Mouse (Mus musculus): ENCODE measurements around the gene Atp8b5. TPM values are rescaled to one million over a fixed set of nuclear protein-coding genes. Genes with fewer than 3 reads are reported as not detected.
A peak's percentile ranks its signal among the peaks of the same experiment; 100 is the strongest.

The Atp8b5 gene
- polyA plus RNA-seq, 1 experiment from 2014 or later = 0.57 TPM

DNA sequence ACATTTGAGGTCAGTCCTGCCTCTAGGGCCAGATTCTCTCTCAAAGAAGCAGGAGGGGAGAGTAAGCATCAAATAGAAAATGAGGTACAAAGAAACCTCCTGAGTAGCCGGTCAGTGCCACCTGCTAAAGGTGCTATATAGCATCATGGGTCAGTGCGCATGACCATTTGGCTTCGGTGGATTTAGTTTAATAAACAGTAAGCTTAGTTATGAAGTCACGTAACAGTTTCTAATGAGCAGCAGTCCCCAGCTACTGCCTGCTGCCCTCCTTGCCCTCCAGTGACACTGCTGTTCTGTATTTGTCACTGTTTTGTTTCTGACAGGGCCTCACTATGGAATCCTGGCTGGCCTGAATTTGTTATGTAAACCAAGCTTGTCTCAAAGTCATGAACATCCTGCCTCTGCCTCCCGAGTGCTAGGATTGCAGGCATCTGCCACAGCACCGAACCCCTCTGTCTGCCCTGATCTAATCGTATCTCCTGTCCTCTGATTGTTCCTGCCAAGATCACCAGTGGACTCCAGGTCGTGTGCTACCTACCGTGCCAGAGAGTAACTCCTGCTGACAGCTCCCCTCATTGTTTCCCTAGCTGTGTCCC is 123.0 kb downstream of the Atp8b5 start:
- WGBS = 72% methylated on average over 9 of the region's 9 CpGs
- Histone ChIP-seq H3K27ac (replicated peaks) (no peak overlapping the region), H3K4me3 (no peak overlapping the region), H3K9me3 (replicated peaks) (no peaks in the 10 kb centered on the region), H3K27me3 (ENCODE audit: low read depth, poor library complexity, severe bottlenecking) (no peaks in the 10 kb centered on the region), H3K4me1 (peaks cover 8% of the 10 kb centered on the region; the same call in 1 of the 2 replicates), H3K36me3 (no peaks in the 10 kb centered on the region)
- DNase-seq (ENCODE audit: low spot score) = no peak

DNA sequence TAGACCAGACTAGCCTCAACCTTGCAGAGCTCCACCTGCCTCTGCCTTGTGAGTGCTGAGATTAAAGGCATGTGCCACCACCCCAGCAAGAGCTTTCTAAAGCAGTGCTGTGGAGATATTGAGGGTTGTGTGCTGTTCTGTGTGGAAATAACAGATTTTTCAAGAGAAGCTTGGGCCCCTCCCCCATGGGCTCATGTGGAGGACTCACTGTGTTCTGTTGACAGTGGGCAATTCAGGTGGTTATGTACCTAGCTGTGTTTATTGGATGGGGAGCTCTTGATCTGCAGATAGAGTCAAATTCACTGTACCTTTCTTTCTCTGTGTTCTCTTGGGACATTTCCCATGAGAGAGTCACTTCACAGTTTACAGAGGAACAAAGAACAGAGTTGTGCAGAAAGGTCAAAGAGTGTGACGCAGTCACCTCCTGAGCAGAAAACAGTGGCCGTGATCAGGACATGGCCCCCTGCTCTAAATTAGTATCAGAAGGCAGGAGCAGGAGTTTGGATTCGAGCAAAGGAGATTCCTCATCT is 124.6 kb downstream of the Atp8b5 start:
- Histone ChIP-seq H3K27me3 (ENCODE audit: low read depth, poor library complexity, severe bottlenecking) (no peaks in the 10 kb centered on the region), H3K27ac (replicated peaks) (no peak overlapping the region), H3K9me3 (replicated peaks) (no peaks in the 10 kb centered on the region), H3K4me1 (peaks cover 8% of the 10 kb centered on the region; the same call in 1 of the 2 replicates), H3K36me3 (no peaks in the 10 kb centered on the region), H3K4me3 (no peak overlapping the region)
- 82% methylated on average over 3 of the region's 3 CpGs for WGBS
- no peak for DNase-seq (ENCODE audit: low spot score)

- Histone ChIP-seq H3K9me3 (replicated peaks) (no peaks in the 10 kb centered on the region), H3K27ac (replicated peaks) (peak overlapping the region; percentile 46), H3K27me3 (ENCODE audit: low read depth, poor library complexity, severe bottlenecking) (no peaks in the 10 kb centered on the region), H3K4me3 (no peak overlapping the region), H3K36me3 (no peaks in the 10 kb centered on the region), H3K4me1 (peaks cover 23% of the 10 kb centered on the region)
- DNase-seq (ENCODE audit: low spot score) = no peak
- WGBS = 65% methylated on average over 15 of the region's 15 CpGs
Observed at GRCm38 (mm10) chr4:43394345-43394891, 127.5 kb downstream of the Atp8b5 start.

GRCm38 (mm10) chr4:43395147-43395546 is 128.2 kb downstream of the Atp8b5 start:
- 91% methylated on average over 5 of the region's 5 CpGs for WGBS
- Histone ChIP-seq H3K4me1 (peaks cover 24% of the 10 kb centered on the region), H3K27me3 (ENCODE audit: low read depth, poor library complexity, severe bottlenecking) (no peaks in the 10 kb centered on the region)

DNA sequence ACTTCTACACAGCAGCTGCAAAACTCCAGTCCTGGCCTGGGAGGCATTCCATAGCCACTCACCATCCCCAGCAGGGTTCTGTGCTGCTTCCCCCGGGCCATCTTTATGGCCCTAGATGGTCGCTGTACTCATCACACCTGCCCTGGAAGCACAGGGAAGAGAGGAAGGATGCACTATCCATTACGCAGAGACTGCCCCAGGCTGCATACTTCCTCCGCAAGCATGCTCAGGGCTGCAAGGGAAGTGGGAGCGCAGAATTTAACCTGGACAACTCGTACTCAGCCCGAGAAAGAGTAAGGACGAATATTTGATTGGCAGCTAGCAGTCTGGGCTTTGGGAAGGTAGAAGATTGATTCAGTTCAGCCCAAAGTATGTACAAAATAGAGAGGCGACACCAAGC is 128.9 kb downstream of the Atp8b5 start:
- Histone ChIP-seq H3K4me1 (peaks cover 31% of the 10 kb centered on the region), H3K27ac (replicated peaks) (no peak overlapping the region), H3K9me3 (replicated peaks) (no peaks in the 10 kb centered on the region), H3K27me3 (ENCODE audit: low read depth, poor library complexity, severe bottlenecking) (no peaks in the 10 kb centered on the region), H3K4me3 (no peak overlapping the region), H3K36me3 (no peaks in the 10 kb centered on the region)
- WGBS = 79% methylated on average over 9 of the region's 9 CpGs
- no peak for DNase-seq (ENCODE audit: low spot score)

More at GRCm38 (mm10) chr4:43395147-43395546, 128.2 kb downstream of the Atp8b5 start:
- DNase-seq (ENCODE audit: low spot score) = no peak
- Histone ChIP-seq H3K36me3 (no peaks in the 10 kb centered on the region), H3K4me3 (no peak overlapping the region), H3K9me3 (replicated peaks) (no peaks in the 10 kb centered on the region), H3K27ac (replicated peaks) (peak overlapping the region; percentile 46; the same call in 1 of the 2 replicates)

DNA sequence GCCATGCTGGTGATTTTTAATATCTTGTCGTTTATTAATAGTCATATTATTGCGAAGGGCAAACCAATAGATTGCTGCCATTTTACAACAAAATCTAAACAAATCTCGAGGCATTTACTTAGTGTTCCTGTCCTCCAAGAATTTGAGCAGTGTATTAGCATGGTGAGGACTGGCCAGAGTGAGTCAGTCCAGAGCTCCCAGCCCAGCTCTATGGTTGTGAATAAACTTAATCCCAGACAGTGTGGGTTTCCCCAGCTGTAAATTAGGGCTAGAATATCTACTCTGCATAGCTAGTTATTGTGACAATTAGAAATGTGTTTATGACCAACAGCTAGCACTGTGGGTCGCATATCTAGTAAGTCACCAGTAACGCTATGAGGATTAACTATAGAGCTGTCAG is 129.4 kb downstream of the Atp8b5 start:
- DNase-seq (ENCODE audit: low spot score) = no peak
- 87% methylated on average over 5 of the region's 5 CpGs for WGBS
- Histone ChIP-seq H3K4me3 (no peak overlapping the region), H3K27ac (replicated peaks) (no peak overlapping the region), H3K36me3 (no peaks in the 10 kb centered on the region), H3K27me3 (ENCODE audit: low read depth, poor library complexity, severe bottlenecking) (no peaks in the 10 kb centered on the region), H3K4me1 (peaks cover 36% of the 10 kb centered on the region), H3K9me3 (replicated peaks) (no peaks in the 10 kb centered on the region)

DNA sequence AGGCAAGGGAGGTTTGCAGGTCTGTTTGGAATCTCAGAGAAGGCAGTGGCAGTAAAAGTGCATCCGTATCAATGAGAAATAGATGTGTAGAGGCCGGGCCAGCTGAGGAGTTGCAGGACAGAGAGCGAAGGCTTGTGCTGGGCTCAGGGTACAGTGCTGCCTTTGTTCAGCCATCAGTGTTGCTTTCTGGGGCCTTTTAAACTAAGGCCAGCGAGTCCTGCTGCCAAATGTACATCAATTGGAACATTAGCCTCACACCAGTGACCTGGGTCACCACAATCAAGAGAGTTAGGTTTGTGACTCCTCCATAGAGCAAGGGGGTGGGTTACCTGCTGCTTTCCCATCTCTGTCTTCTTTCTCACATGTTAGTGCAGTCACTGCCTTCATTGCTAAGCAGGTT is 131.1 kb downstream of the Atp8b5 start:
- Histone ChIP-seq H3K4me3 (no peak overlapping the region), H3K27me3 (ENCODE audit: low read depth, poor library complexity, severe bottlenecking) (no peaks in the 10 kb centered on the region), H3K27ac (replicated peaks) (no peak overlapping the region), H3K9me3 (replicated peaks) (no peaks in the 10 kb centered on the region), H3K36me3 (no peaks in the 10 kb centered on the region), H3K4me1 (peaks cover 39% of the 10 kb centered on the region)
- no peak for DNase-seq (ENCODE audit: low spot score)
- WGBS = 89% methylated on average over 4 of the region's 4 CpGs

GRCm38 (mm10) chr4:43398829-43399331 is 131.9 kb downstream of the Atp8b5 start:
- H3K9me3 ChIP-seq (replicated peaks) = no peaks in the 10 kb centered on the region
- peaks cover 39% of the 10 kb centered on the region for H3K4me1 ChIP-seq
- H3K27ac ChIP-seq (replicated peaks) = 0 out of 2 replicates have a peak overlapping the region, but pooled peaks have one; percentile 46
- WGBS = 77% methylated on average over 17 of the region's 17 CpGs
- H3K36me3 ChIP-seq = no peaks in the 10 kb centered on the region
- no peak for DNase-seq (ENCODE audit: low spot score)
- H3K27me3 ChIP-seq (ENCODE audit: low read depth, poor library complexity, severe bottlenecking) = no peaks in the 10 kb centered on the region
- no peak overlapping the region for H3K4me3 ChIP-seq

DNA sequence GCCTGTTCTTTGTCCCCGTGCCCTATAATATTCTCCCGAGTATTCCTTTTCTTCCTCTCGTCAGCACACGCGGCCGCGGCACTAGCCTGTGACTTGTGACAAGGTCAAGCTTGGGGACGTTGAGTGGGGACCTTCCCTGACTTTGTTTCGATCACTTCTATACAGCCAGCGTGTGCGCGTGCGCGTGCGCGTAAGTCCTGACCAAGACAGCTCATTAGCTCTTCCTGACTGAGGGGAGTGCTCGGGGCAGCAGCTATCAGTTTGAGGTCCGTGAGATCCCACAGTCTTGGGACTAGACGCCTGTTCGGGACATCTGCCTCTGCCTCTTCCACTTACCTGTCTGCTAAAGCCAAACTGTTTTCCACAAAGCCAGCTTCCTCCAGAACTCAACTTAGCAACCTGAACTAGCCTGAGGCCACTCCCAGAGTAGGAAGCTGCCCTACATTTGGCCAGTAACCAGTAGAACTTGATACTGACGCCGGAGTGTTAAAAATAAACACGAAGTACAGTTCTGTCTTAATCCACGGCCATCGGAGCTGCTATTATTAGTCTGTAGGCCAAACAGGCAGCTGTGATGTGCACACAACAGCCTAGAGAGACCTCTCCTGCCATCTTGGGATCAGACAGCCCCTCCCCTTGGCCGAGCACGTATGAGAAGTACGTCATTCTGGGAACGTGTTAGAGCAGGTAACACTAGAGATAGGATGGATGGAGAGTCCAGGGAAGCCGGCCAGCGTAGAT is 132.6 kb downstream of the Atp8b5 start:
- DNase-seq (ENCODE audit: low spot score) = no peak
- no peak overlapping the region for H3K4me3 ChIP-seq
- no peaks in the 10 kb centered on the region for H3K27me3 ChIP-seq (ENCODE audit: low read depth, poor library complexity, severe bottlenecking)
- H3K4me1 ChIP-seq = peaks cover 32% of the 10 kb centered on the region
- 89% methylated on average over 31 of the region's 31 CpGs for WGBS
- H3K27ac ChIP-seq (replicated peaks) = no peak overlapping the region
- H3K36me3 ChIP-seq = no peaks in the 10 kb centered on the region
- no peaks in the 10 kb centered on the region for H3K9me3 ChIP-seq (replicated peaks)

DNA sequence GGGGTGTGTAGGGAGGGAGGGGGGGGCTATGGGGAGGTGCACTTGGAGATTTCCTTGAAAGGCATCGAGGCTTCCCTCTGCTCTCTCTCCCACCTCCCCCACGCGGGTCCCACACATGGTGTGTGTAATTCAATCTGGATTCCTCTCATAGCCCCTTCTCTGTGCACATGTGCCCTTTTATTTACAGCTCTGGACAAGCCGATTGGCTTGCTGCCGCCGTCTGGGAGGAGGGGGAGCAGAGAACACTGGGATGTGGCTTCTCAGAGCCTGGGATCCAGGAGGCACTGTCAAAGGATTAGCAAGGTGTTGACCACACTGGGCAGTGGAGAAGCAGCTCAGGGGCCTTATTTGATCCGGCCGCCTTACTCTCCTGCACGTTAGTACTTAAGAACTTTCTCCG is 134.0 kb downstream of the Atp8b5 start:
- Histone ChIP-seq H3K4me3 (no peak overlapping the region), H3K27me3 (ENCODE audit: low read depth, poor library complexity, severe bottlenecking) (no peaks in the 10 kb centered on the region), H3K9me3 (replicated peaks) (no peaks in the 10 kb centered on the region), H3K27ac (replicated peaks) (peak overlapping the region; percentile 46), H3K4me1 (peaks cover 38% of the 10 kb centered on the region), H3K36me3 (no peaks in the 10 kb centered on the region)
- peak; percentile 33 for DNase-seq (ENCODE audit: low spot score)
- 37% methylated on average over 10 of the region's 10 CpGs for WGBS

DNA sequence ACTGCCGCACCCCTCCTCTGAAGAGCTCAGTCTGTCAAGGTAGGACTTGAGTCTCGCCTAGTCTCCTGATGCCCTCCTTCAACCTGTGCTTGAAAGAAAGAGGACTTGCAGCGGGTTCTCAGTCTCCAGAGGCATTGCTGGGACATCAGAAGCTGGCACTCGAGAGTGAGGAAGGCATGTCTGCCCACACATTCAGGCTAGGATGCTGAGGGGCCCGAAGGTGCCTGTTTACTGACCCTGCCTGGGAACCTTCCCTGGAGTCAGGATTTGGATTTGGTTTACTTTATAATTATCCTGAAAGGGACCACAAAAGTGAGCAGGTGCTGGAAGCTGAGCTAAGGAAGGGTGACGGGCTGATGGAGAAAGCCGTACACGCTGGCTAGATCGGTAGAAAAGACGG is 134.5 kb downstream of the Atp8b5 start:
- Histone ChIP-seq H3K4me3 (no peak overlapping the region), H3K4me1 (peaks cover 44% of the 10 kb centered on the region)

DNA sequence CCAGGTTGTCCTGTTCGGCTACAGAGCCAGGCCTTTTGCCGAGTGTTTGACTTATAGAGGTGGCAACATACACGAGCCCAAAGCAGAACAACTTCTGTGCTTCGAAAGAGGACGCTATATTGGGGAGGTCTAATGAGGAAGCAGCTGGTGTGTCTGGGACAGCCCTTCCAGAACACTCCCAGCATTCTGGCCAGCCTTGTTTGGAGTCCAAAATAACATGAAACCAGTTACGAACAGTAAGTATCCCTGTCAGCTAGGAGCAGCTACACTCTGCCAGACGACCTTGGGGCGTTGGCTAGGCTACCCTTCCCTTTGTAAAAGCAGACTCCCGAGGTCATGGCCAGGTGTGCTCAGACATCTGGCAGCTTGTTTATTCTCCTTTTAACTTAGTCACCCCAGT is 135.3 kb downstream of the Atp8b5 start:
- 89% methylated on average over 9 of the region's 9 CpGs for WGBS
- Histone ChIP-seq H3K9me3 (replicated peaks) (no peaks in the 10 kb centered on the region), H3K27me3 (ENCODE audit: low read depth, poor library complexity, severe bottlenecking) (no peaks in the 10 kb centered on the region), H3K4me1 (peaks cover 51% of the 10 kb centered on the region), H3K27ac (replicated peaks) (0 out of 2 replicates have a peak overlapping the region, but pooled peaks have one; percentile 6), H3K36me3 (no peaks in the 10 kb centered on the region), H3K4me3 (no peak overlapping the region)
- DNase-seq (ENCODE audit: low spot score) = no peak

More for the DNA sequence above, 134.5 kb downstream of the Atp8b5 start:
- no peak for DNase-seq (ENCODE audit: low spot score)
- no peaks in the 10 kb centered on the region for H3K9me3 ChIP-seq (replicated peaks)
- 84% methylated on average over 10 of the region's 10 CpGs for WGBS
- no peaks in the 10 kb centered on the region for H3K36me3 ChIP-seq
- no peaks in the 10 kb centered on the region for H3K27me3 ChIP-seq (ENCODE audit: low read depth, poor library complexity, severe bottlenecking)
- peak overlapping the region; percentile 46; the same call in 1 of the 2 replicates for H3K27ac ChIP-seq (replicated peaks)
